Mouse (Mus musculus) adrenal gland, postnatal 4 days (tissue): Measurements from ENCODE around the gene Zfp467. TPM values are rescaled to one million over a fixed set of nuclear protein-coding genes. Genes with fewer than 3 reads are reported as not detected.

Source experiments
- DNase-seq, 2 experiments: peaks; one replicate each; pipeline ENCODE4 v3.0.0; 2021 to 2022; ENCODE audit warnings: low spot score in 2 of 2, mixed read lengths in 2 of 2
- long read RNA-seq, 2 experiments: library from polyadenylated mRNA; stranded (forward); transcript quantifications; one replicate each; pipeline ENCODE4 v2.0.0; 2021
- total RNA-seq, 2 experiments: library from RNA; stranded (reverse); gene quantifications; 2 replicates each; pipeline ENCODE4 v1.2.3; 2021

Gene Zfp467
- 10 to 100 TPM; 64.1 to 64.7 TPM for total RNA-seq
- long read RNA-seq, experiment 1, transcript Zfp467-201 (5 exons, 599 nt), result major isoform, 7 of 43 reads
- long read RNA-seq, experiment 1, partial matches to known transcripts, result 2 of 43 reads
- long read RNA-seq, experiment 1, other reads (novel, unspliced or antisense), result 25 of 43 reads
- long read RNA-seq, experiment 2, transcript Zfp467-206 (5 exons, 3,619 nt), result minor isoform, 7 of 62 reads
- long read RNA-seq, experiment 2, transcript Zfp467-201 (5 exons, 599 nt), result major isoform, 11 of 62 reads
- long read RNA-seq, experiment 2, partial matches to known transcripts, result 3 of 62 reads
- long read RNA-seq, experiment 2, other reads (novel, unspliced or antisense), result 37 of 62 reads

- peak; percentile 37 to 40 for DNase-seq
Measured at GRCm38 (mm10) chr6:48445181-48446101, at the start of gene Zfp467. Zfp467 (minus strand) TSS chr6:48445825.

DNA sequence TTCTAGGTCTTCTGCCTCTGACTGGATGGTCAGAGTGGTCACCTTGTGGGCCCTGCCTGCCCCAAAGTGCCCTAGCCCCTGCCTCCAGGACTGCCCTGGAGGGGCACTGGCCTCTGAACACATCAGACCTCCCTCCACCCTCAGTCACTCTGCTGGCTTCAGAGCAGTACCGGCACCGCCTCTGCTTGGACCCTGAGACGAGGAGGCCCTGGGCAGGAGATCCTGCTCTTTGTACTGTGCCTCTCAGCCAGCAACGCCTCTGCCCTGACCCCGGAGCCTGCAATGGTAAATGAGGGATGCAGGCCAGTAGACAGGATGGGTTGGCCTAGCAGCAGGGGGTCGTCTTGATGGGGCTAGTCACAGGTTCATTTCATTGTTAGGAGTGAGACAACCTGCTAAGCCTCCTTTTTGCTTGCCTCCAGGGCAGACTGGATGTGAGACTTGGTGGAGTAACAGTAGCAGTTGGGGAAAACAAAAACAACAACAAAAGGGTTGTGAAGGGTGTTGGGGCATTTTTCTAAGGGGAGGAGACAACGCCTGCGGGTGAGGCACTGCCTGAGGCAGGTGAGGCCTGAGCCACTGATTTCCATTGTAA lies 47.6 kb upstream of the Zfp467 start:
- DNase-seq, result no peak

DNA sequence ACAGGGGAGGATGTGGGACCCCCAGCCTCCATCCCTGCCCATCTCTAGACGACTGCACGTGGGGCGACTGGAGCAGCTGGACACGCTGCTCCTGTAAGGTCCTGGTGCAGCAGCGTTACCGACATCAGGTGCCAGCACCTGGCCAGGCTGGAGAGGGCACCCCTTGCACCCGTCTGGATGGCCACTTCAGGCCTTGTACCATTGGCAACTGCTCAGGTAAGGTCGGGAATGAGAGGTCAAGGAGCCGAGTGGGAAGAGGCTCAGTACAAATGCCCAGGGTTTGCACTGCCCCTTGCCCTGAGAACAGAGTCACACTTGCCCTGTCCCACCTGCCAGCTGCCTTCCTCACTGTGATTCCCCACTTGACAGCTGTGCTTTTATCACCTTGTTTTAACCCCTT lies 45.7 kb upstream of the Zfp467 start:
- no peak for DNase-seq

DNA sequence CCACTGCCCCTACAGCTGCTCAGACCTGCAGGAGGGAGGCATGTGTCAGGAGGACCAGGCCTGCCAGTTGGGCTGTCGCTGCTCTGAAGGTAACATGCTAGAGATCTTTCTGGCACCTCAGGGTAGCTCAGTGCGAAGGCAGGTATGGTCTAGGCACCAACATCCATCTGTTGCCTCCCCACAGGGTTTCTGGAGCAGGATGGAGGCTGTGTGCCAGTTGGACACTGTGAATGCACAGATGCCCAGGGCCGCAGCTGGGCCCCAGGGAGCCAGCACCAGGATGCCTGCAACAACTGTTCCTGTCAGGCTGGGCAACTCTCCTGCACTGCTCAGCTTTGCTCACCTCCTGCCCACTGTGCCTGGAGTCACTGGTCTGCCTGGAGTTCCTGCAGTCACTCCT lies 44.1 kb upstream of the Zfp467 start:
- no peak for DNase-seq

- DNase-seq, result no peak
Measured at GRCm38 (mm10) chr6:48487747-48488725, 42.4 kb upstream of the Zfp467 start.

GRCm38 (mm10) chr6:48482501-48482900 lies 36.9 kb upstream of the Zfp467 start:
- no peak for DNase-seq

DNA sequence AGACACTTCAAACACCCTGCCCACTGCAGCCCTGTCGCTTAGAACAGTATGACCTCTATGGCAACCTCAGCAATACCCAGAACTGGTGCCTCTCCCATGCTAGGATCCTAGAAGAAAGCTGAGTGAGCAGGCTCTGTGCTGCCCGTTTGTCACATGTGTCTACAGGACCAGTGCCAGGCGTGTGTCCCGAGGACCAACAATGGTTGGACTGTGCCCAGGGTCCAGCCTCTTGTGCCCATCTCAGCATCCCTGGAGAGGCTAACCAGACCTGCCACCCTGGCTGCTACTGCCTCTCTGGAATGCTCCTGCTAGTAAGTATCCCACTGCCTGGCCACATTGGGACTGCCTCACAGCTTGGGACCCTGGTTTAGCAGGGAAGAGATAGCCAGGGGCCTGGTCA lies 32.8 kb upstream of the Zfp467 start:
- DNase-seq, result no peak

- DNase-seq, result no peak
Measured at GRCm38 (mm10) chr6:48470739-48471138, 25.1 kb upstream of the Zfp467 start.

- DNase-seq, result no peak
Measured at GRCm38 (mm10) chr6:48467490-48467889, 21.9 kb upstream of the Zfp467 start.

DNA sequence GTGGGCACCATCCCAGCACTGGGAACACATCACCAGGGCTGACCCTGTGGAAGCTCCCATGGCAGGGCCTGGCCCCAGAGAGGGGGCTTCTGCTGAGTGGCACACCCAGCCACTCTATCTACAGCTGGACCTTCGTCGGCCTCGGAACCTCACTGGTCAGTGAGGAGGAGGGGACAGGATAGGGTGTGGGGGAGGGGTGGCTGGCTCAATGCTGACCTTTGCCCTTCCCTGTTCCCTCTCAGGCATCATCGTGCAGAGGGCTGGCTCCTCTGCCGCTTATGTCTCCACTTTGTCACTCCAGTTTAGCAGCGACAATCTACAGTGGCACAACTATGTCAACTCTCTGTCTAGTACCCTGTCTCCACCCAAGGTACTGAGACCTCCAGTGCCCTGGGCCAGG lies 21.1 kb upstream of the Zfp467 start:
- no peak for DNase-seq

GRCm38 (mm10) chr6:48464966-48465679 lies 19.5 kb upstream of the Zfp467 start:
- DNase-seq, result no peak

DNA sequence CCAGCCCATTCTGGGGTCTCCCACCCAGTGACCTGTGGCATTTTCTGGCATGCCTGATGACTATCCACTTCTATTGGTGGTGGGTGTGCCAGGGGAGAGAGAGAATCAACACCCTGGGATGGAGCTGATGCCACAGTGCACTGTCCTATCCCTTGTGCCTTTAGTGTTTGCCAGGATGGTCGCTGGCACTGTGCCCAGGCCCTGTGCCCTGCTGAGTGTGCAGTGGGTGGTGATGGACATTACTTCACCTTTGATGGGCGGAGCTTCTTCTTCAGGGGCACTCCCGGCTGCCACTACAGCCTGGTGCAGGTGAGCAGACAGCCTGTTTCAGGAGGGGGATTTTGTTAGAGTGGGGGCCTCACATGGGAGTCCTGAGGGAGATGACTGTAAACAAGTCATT lies 7.1 kb upstream of the Zfp467 start:
- DNase-seq, result no peak

DNA sequence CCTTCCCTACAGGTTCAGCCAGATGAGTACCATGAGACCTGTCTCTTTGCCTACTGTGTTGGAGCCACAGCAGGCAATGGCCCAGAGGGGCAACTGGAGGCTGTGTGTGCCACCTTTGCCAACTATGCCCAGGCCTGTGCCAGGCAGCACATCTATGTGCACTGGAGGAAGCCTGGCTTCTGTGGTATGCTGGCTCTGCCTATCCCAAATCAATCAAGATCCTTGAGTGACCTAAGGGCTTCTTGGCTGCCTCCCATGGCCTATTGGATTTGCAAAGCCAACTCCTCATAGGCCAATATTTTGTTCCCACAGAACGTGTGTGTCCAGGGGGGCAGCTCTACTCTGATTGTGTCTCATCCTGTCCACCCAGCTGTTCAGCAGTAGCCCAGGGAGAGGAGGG lies 6.5 kb upstream of the Zfp467 start:
- no peak for DNase-seq

DNA sequence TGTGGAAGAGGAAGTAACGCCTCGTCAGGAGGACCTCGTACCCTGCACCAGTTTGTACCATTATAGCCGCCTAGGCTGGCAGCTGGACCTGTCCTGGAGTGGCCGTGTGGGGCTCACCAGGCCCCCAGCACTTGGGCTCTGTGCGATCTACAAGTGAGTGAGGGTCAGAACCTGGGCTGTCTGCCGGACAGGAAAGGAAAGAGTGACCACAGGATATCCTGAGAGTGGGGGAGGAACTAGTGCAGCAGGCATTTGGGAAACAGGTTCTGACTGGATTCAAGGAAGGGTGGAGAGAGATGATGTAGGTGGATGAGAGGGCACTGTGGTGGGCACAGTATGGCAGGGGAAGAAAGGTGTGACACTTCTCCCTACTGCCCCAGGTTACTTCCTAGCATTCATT lies 2.9 kb upstream of the Zfp467 start:
- DNase-seq, result no peak

GRCm38 (mm10) chr6:48447929-48448328 lies 2.3 kb upstream of the Zfp467 start, which contains the start of gene Sspo:
Sspo (plus strand) TSS chr6:48448229.
- DNase-seq, result no peak

DNA sequence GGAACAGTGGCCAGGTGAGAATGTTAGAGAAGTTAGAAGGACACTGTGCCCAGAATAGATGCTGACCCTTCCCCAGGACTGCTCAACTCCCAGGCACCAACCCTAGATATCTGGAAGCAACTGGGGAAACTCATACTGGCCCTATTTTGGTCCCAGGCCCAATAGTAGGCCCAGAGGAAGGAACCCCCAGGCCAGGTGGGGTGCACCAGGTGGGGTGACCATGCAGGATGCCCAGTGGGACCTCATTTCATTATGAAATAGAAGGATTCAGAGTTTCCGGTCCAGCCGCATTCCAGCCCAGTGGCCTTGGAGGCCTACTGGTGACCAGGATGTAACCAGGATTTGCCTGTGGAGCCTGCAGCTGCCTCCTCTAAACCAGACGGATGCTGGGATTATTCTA lies 1.3 kb upstream of the Zfp467 start:
- DNase-seq, result no peak

DNA sequence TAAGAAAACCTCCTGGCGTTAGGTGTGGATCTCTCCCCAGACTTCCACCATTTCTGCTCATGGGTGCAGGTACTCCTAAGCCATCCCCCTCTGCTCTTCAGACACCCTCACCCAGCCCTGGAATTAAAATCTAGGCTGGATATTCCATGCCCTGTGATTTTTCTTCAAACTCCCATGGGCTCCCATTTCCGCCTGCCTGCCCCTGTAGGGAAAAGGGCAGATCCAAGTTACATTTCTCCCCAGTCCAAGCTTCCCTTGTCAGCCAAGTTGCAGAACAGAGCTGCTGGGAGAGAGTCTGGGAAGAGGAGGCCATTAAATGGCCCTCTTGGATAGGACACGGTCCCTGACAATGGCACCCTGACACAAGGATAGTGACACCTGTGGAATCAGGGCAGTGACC lies 631 bp upstream of the Zfp467 start:
- no peak for DNase-seq

DNA sequence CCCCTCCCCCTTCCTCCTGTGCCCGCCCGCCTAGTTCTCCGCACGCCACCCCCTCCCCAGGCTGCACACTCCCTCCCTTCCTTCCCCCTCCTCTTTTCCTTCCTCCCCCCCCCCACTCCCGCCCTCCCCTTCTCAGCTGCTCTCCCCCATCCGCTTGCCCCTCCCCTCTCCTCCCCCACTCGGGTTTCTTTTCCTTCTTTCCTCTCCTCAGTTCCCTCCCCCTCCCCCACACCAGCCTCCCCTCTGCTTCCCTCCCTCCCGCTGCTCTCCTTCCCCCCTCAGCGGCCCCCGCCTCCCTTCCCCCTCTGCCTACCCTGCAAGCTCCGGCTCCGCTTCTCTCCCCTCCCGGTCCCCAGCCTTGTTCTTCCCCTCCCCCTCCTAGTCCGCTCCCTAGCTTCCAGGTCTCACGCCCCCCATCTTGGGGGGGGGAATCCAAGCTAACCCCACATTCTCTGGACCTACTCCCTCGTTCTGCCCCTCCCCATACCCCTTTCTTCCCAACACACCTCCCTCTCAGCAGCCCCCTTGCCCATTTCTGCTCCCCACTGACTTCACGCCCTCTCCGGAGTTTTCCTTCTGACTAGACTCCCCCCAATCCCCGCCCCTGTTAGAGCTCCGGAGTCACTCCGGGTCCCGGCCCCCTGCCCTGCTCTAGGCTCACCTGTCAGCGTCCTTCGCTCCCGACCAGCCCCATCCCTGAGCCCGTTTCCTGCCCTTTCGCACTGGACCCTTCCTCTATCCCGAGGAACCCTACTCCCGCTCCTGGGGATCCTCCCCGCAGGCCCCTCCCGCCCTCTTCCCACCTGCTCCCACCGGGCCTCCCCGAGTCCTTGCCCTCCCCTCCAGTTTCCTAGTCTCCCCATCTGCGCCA lies 1.1 kb downstream of the Zfp467 start:
- peak; percentile 47 to 74 for DNase-seq
